Mouse (Mus musculus): ENCODE data around the gene Mindy1. TPM values are rescaled to one million over a fixed set of nuclear protein-coding genes. Genes with fewer than 3 reads are reported as not detected.
"Not testable (repeated sequence)": the region's sequence is repeated elsewhere in the genome, so short reads cannot be mapped to it uniquely, and the experiment has no call there.

Mindy1 gene
- total RNA-seq, 2 experiments from 2014 or later = 19.9 to 22.8 TPM

- DNase-seq = no peak
Observed at GRCm38 (mm10) chr3:95319701-95320625, 38.8 kb downstream of the Mindy1 start.

- DNase-seq = no peak
Observed at GRCm38 (mm10) chr3:95323429-95323828, 42.3 kb downstream of the Mindy1 start.

DNA sequence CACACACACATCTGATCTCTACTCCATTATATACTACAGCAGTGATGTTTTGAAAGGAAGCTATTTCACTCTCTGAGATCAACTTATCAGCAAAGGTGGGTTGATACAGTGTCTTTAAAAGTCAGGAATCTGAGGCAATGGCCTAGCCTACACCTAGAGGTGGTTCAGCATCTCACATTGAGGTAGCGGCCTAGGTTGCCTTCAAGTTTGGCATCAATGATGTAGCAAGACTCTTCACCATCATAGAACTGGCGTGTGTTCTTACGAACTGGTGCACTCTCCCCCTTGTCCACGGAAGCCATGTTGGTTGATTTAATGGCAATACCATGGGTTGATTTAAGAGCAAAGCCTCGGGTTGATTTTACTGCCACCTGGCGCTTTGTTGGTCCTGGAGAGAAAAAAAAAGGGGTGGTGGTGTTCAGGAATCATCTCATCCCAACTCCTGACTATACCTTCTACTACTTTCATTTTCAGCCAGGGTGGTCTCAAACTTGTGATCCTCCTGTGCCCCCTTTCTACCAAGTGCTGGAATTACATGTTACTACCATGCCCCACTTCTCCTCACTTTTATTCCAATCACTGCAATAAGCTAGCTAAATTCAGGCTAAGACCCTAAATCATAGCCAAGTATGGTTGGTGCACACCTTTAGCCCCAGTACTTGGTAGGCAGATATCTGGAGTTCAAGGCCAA lies 43.5 kb downstream of the Mindy1 start:
- DNase-seq = no peak

- no peak for DNase-seq
Observed at GRCm38 (mm10) chr3:95328803-95329404, 47.8 kb downstream of the Mindy1 start.

DNA sequence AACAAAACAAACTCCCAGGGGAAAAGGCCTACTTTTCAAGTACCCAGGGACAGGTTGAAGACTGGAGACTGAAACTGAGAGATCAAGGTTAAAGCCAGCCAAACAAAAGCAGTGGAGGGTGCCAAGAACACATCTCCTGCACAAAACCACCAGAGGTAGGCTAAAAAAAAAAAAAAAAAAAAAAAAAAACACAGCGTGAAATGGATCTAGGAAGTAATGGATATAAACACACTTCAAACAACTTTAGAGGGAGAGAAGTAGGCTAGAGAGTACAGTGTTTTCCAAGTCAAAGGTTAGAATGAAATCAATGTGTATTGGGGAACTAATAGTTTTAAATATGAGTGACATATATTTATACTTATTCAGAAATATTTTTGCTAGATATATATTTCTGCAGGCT lies 50.4 kb downstream of the Mindy1 start:
- DNase-seq = no peak

- no peak for DNase-seq
Observed at GRCm38 (mm10) chr3:95337345-95337744, 56.2 kb downstream of the Mindy1 start.

DNA sequence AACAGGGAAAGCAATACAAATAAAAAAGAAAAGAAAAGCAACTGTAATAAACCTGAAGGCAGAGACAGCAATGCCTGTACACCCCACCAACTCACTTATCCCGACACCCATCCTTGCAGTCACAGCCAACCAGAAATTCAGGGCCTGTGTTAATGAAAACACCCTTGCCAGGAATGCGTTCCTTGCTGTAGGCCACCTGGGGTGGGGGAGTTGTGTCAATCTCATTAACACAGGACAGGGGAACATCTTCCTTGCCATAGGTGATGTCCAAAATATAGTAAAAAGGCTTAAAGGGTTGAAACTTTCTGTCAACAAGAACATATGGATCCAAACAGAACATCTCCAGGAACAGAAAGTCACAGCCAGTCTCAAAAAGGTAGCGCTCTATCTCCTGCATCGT lies 57.1 kb downstream of the Mindy1 start:
- DNase-seq = no peak

- not testable (repeated sequence) for DNase-seq
Observed at GRCm38 (mm10) chr3:95343356-95344000, 62.3 kb downstream of the Mindy1 start.

Other genes starting within 250 kb of the Mindy1 start
- gene Psmd4, start 238.7 kb upstream of the Mindy1 start, total RNA-seq (2021) = 100 to 1,000 TPM; 163 to 181 TPM
- gene Pip5k1a, start 174.4 kb upstream of the Mindy1 start, total RNA-seq (2021) = 10 to 100 TPM; 16.3 to 19.4 TPM
- 10 to 100 TPM; 36.0 to 40.4 TPM for gene Vps72, start 170.3 kb upstream of the Mindy1 start, total RNA-seq (2021)
- gene Tmod4, start 156.9 kb upstream of the Mindy1 start, total RNA-seq (2021) = 100 to 1,000 TPM; 481 to 623 TPM
- gene Scnm1, start 147.3 kb upstream of the Mindy1 start, total RNA-seq (2021) = 10 to 100 TPM; 26.6 to 34.1 TPM
- gene Lysmd1, start 147.3 kb upstream of the Mindy1 start, total RNA-seq (2021) = 1 to 10 TPM; 6.4 to 7.0 TPM
- gene Tnfaip8l2, start 139.0 kb upstream of the Mindy1 start, total RNA-seq (2021) = under 1 TPM; 0.48 to 0.97 TPM
- 100 to 1,000 TPM in 1 of 2 experiments, 10 to 100 TPM in 1; 98.2 to 101 TPM for gene Sema6c, start 120.9 kb upstream of the Mindy1 start, total RNA-seq (2021)
- gene Gabpb2, start 63.4 kb upstream of the Mindy1 start, total RNA-seq (2021) = 1 to 10 TPM; 8.2 to 8.3 TPM
- 10 to 100 TPM; 15.5 TPM for gene Cdc42se1, start 52.6 kb upstream of the Mindy1 start, total RNA-seq (2021)
- gene Mllt11, start 49.2 kb upstream of the Mindy1 start, total RNA-seq (2021) = 10 to 100 TPM; 34.4 to 42.4 TPM
- gene Gm128, start 39.7 kb upstream of the Mindy1 start, total RNA-seq (2021) = not detected
- gene Bnipl, start 30.2 kb upstream of the Mindy1 start, total RNA-seq (2021) = not detected
- 10 to 100 TPM; 36.5 to 38.3 TPM for gene Prune1, start 731 bp downstream of the Mindy1 start, total RNA-seq (2021)
- gene Anxa9, start 25.8 kb downstream of the Mindy1 start, total RNA-seq (2021) = under 1 TPM; 0.15 to 0.27 TPM
- 10 to 100 TPM; 20.3 to 21.7 TPM for gene Cers2, start 33.4 kb downstream of the Mindy1 start, total RNA-seq (2021)
- 10 to 100 TPM; 10.2 to 11.8 TPM for gene Setdb1, start 75.9 kb downstream of the Mindy1 start, total RNA-seq (2021)
- not detected for gene 4930558C23Rik, start 121.5 kb downstream of the Mindy1 start, total RNA-seq (2021)
- 10 to 100 TPM; 33.8 to 39.3 TPM for gene Arnt, start 153.0 kb downstream of the Mindy1 start, total RNA-seq (2021)
- gene Ctsk, start 217.9 kb downstream of the Mindy1 start, total RNA-seq (2021) = 10 to 100 TPM in 1 of 2 experiments, 1 to 10 TPM in 1; 8.9 to 12.9 TPM
- gene Ctss, start 245.4 kb downstream of the Mindy1 start, total RNA-seq (2021) = 1 to 10 TPM; 3.2 to 3.3 TPM